Mouse (Mus musculus) small intestine, adult 2 months (tissue): ENCODE results near the gene Pdgfa.

Experiments used
- CTCF ChIP-seq: fragments of 200-500 bp; IDR thresholded peaks from 2 replicates; pipeline ENCODE4 v1.5.1; 2012; ENCODE audit warnings: low read depth, mild to moderate bottlenecking, control low read depth, inconsistent platforms, low read length, moderate library complexity, mixed read lengths; ENCODE audit not compliant: insufficient replicate concordance, insufficient read length; ENCODE audit errors: extremely low read depth
- POLR2A ChIP-seq: fragments of 200-500 bp; IDR thresholded peaks from 2 replicates; pipeline ENCODE4 v1.6.1; 2012; ENCODE audit warnings: low read depth, mild to moderate bottlenecking, control low read depth, inconsistent platforms, low read length, moderate library complexity

GRCm38 (mm10) chr5:139035171-139035570 is 38.0 kb upstream of the Pdgfa start:
- TF ChIP-seq CTCF (no peak), POLR2A (no peak)
